Mouse (Mus musculus): ENCODE measurements around the gene Cdk6. TPM values are rescaled to one million over a fixed set of nuclear protein-coding genes. Genes with fewer than 3 reads are reported as not detected.
"Not testable (repeated sequence)": the region's sequence is repeated elsewhere in the genome, so short reads cannot be mapped to it uniquely, and the experiment has no call there.

Gene Cdk6
- total RNA-seq, 2 experiments from 2014 or later, result 15.6 to 16.4 TPM

DNA sequence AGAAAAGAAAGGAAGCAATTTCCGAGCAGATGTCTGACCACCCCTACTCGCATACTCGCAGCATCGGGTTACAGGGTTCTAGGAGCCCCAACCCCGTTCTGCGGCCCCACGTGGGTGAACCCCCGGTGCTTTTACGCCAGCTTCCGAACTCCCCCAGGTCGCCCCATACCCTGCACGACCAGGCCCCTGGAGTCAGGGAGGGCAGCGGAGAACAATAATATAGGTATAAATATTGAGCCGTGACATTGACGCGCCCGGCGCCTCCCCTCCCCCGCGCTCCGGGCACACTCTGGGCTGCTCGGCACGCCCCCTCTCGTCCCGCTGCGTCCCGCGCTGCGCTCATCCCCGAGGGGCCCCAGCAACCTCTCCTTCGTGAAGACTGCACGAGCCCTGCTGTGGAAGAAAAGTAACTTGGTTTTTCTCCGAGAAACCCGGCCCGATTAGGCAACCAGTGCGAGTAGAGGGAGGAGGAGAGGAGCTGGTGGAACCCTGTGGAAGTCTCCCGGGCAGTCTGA lies 2.3 kb downstream of the Cdk6 start:
- intact Hi-C loops (cut with DNase I), result loop anchor here (2.0 to 5.0 kb wide), 2 partner anchors 167 to 191 kb away; no protein-coding TSS in a partner anchor
- peak; percentile 41 for DNase-seq

DNA sequence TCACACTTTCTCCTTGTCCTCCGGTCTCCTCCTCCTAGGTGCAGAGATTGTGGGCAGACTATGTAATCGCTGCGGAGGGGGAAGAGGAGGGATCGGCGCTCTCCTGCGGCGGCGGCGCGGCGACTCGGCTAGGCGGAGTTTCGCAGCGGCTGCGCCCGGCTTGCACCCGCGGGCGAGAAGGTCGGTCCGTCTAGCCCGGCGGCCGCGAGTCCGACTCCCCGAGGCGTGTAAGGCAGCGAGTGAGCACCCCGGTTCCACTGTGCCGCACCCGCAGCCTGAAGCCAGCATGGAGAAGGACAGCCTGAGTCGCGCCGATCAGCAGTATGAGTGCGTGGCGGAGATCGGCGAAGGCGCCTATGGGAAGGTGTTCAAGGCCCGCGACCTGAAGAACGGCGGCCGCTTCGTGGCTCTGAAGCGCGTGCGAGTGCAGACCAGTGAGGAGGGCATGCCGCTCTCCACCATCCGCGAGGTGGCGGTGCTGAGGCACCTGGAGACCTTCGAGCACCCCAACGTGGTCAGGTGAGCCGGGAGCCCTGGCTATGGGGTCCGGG lies 2.9 kb downstream of the Cdk6 start:
- DNase-seq, result peak; percentile 89
- intact Hi-C loops (cut with DNase I), result loop anchor here (5.0 kb wide), 1 partner anchor 192 kb away; no protein-coding TSS in a partner anchor

DNA sequence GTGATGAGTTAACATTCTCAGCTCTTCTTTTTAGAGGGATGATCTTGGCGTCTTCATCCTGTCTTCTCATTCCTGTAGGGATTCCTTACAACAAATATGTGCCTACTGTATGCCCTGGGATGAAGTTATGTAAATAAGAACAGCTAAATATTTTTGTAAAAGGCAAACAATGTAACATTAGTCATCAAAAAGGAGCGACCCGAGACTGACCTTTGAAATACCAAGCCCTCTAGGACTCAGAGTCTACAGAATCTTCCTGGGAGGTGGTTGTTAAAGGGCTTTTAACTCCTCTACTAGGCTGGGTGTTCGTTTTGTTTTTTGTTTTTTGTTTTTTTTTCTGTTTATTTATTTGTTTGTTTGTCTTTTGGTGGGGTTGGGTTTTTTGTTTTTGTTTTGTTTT lies 4.3 kb downstream of the Cdk6 start:
- DNase-seq; intact Hi-C loops (cut with DNase I): not testable (repeated sequence)

DNA sequence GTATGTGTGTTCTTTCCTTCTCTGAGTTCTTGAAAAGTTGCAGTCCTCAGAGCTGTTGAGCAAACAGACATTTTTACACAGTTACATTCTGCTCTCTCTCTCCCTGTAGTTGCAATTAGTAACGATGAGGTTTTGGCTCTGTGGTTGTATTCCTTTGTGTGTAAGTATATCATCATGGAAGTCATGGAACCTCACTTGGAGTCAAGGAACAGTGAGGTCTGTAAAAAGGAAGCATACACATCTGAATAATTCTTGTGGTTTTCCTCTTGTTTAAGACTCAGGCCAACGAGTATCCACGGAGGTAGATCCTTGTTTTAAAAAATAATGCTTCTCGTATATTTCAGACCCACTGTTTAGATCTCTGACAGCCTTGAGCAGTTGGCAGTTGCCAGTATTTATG lies 8.1 kb downstream of the Cdk6 start:
- DNase-seq; intact Hi-C loops (cut with DNase I): not testable (repeated sequence)

DNA sequence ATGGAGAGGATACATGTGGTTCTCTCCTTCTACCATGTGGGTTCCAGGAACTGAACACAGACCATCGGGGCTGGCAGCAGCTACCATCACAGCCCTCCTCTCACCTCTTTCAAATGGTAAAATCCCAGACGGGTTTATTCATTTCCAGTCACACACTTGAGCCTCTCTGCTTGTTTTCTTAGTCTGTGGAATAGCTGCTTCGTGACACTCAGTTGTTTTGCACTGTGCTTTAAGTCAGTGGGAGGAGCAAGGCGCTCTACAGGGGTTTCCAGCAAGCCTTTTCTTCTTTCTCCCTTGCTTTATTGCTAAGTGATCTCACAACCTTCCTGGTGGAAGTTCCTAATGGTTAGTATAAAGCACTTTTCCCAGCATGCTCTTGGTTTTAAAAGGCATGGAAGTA lies 10.6 kb downstream of the Cdk6 start:
- intact Hi-C loops (cut with DNase I); DNase-seq: not testable (repeated sequence)

DNA sequence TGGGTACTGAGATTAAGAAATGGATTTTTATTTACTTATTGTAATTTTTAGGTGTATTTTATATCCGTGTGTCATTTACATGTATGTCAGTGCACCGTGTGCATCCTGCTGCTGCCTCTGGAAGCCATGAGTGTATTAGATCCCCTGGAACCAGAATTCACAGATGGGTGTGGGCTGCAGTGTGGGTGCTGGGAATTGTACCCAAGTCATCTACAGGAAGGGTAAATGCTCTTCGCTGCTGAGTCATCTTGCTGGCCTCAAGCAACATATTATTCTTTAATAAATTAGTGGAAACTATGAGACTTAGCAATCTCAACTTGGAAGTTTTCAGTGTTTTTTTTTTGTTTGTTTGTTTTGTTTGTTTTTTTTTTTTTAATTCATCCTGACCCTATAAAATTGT lies 11.0 kb downstream of the Cdk6 start:
- DNase-seq, result no peak
- intact Hi-C loops (cut with DNase I), result no loop called here

DNA sequence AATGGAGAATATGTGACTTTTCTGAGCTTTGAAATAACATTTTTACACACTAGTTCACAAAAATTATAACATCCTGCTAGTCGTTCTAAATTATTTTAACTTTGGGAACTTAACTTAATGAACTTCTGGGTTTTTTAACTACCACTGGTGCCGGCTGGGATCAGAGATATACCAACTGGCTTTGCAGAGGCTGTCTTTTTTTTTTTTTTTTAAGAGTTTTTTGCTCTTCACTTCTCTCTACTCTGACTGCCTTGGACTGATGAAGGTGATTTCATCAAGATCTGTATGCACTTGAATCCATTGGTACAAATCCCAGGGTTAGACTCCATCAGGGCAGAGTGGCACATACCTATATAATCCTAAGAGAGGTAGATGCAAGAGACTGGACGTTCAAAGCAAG lies 11.5 kb downstream of the Cdk6 start:
- DNase-seq, result no peak
- intact Hi-C loops (cut with DNase I), result no loop called here

DNA sequence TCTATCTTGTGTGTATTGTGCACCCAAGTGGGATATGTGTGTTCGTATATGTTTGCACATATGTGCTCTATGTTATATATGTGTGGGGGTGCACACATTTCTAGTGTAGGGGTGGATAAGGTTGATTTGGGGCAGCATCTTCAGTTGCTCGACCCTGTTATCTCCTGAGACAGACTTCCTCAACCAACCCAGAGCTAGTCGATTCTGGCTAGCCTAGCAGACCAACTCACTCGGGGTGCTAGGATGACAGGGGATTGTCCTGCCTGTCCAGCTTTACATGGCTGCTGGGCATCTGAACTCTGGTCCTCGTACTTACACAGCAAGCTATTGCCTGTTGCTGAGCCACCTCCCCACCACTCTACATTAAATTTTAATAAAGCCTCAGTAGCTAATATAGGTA lies 13.0 kb downstream of the Cdk6 start:
- intact Hi-C loops (cut with DNase I), result no loop called here
- no peak for DNase-seq

DNA sequence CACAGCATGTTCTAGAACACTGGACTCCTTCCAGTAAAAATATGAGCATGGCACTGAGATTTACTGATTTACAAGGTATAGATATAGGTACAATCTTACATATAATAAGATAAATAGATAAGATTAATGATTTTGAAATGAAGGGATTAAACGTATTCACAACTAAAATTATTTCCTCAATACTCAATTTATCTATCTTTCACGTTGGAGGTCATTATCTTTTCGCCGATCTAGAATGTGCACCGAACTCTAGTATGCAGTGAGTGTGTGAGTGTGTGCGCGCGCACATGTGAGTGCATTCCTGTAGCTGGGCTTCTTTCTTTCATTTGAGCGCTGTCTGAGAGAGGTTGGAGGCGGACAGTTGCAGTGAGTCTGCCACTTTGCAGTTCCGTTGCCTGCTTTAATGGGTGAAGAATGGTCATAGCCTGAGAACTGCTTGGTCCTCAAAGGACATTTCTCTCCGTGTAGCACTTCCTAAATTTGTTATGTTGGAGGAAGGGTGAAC lies 13.8 kb downstream of the Cdk6 start:
- intact Hi-C loops (cut with DNase I), result no loop called here

DNA sequence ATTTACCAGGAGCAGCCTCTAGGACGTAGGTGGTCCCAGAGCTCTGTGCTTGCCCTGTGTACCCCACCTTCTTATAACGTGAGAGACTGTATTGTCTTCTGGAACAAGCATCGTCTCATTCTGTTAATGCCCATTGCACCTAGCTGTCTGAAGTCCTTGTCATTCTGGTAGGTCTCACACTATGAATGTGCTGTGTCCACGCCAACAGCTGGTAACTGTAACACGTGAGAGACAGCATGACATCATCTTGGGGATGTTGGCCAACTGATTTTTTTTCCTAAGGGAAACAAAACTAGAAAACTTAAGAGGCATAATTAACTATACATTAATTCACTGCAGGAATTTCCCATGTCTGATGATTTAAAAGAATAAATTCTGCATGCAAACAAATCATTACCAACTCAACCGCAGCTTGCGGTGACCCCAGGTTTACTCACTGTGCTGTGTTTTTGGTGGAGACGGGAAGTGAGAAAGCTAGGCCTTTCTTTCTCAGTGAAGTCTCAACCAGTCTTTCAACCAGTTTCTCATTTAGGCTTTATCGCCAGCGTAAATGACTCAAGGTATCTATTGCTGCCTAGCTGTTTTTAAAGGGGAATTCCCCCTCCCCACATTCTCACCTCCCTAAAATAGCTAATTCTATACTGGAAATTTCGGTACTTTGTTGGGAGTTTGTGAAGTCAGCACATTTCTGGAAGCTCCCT lies 14.4 kb downstream of the Cdk6 start:
- DNase-seq, result no peak
- intact Hi-C loops (cut with DNase I), result no loop called here

More for the DNA sequence above, 13.8 kb downstream of the Cdk6 start:
- DNase-seq, result no peak

DNA sequence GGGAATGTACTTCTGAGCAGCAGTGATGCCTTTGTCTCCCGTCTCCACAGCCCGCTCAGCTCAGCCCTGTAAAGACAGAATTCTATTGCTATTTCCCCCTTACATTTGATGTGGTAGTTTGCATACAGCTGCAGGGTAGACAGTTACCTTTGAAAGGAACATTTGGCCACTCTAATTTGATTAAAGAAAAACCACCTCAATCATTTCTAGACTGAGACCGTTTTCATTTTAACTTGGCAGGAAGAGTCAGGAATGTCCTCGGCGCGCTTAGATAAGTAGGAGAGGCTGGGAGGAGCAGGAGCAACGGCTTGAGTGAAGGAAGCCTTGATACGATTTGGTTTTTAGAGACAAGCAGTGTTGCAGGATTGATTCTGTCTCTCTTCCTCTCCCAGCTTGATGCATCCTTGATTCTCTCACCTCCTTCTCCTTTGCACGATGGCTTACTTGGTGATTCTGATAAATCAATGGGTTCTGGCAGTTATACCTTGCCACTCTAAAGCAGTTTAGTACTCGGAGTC lies 15.0 kb downstream of the Cdk6 start:
- DNase-seq, result no peak
- intact Hi-C loops (cut with DNase I), result no loop called here

DNA sequence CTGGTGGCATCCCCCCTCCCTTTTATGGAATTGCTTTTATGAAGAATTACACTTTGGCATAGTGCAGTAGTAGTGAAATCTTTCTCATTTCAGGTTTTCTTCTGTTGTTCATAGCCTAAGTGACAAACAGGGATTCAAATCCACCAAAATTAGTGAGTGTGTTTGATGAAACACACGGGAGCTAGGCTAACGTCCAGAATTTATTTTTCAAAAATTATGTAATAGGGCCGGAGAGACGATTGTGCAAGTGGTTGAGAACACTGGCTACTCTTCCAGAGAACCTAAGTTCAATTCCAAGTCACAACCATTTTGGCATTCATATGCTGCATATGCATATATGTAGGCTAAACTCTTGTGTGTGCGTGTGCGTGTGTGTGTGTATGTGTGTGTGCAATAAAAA lies 16.2 kb downstream of the Cdk6 start:
- DNase-seq, result no peak
- intact Hi-C loops (cut with DNase I), result no loop called here

DNA sequence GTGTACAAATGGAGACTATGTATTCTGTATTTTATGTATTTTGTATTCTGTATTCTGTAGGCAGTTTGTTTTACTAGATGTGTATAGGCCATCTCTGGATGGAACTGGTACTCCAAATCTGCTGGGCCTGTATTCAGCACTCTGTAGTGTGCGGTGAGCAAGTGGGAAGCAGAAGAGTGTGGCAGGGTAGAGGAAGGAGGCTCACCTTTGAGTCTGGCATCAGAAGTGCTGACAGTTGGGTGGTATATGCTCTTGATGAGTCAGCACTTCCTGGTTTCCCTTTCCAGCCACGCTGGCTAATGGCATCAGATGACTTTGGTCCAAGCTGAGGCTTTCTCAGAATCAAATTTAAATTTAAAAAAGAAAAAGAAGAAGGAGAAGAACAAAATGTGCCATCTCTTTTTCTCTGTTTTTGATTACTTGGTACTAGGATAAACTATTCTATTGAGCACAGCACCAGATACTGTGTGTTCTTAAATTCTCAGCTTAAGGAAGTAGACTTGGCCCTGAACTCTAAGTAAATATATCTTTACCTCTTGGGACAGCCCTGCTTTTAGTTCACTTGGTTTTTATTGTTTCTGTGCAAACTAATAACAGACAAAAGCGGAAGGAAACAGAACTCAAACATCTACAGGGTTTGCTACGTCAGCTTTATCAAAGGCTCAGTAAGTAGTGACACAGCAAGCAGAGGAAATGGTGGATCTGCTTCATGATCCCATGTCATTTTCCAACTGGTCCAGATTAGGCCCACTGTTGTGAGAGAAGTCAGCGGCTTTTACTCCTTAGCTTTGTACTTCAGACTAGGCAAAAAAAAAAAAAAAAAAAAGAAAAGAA lies 17.6 kb downstream of the Cdk6 start:
- intact Hi-C loops (cut with DNase I), result no loop called here
- no peak for DNase-seq

DNA sequence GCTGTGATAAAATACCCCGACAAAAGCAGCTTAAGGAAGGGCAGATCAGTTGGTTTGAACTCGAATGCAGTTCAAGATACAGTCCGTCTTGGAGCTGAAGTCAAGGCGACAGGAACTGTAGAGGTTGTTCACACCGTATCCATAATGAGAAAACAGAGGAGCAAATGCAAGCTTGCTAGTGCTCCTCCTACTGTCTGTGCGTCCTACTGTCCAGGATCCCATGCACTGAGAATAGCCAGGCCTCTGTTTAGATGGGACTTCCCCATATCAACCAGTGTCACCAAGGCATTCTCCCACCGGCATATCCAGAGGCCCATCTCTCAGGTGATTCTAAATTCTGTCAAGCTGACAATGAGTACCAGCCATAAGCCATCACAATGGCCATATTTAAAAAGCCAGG lies 18.6 kb downstream of the Cdk6 start:
- intact Hi-C loops (cut with DNase I), result no loop called here
- DNase-seq, result no peak

DNA sequence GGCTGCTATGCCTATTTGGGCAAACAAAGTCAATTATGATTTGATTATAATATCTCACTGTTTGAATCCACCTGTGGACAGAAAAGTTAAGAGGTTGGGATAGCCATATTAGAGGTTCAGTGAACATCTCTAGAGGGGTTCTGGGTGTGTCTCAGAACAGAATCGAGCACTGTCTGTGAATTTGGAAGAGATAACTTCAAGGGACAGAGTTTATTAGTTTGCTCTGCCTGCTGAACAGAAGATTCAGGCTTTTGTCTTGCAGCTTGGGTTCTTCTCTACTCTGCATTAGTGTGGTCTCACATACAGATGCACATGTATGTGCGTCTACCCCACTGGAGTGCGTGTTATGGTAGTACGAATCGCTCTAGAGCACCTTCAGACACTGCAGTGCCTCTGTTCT lies 20.0 kb downstream of the Cdk6 start:
- intact Hi-C loops (cut with DNase I), result no loop called here
- DNase-seq, result no peak

DNA sequence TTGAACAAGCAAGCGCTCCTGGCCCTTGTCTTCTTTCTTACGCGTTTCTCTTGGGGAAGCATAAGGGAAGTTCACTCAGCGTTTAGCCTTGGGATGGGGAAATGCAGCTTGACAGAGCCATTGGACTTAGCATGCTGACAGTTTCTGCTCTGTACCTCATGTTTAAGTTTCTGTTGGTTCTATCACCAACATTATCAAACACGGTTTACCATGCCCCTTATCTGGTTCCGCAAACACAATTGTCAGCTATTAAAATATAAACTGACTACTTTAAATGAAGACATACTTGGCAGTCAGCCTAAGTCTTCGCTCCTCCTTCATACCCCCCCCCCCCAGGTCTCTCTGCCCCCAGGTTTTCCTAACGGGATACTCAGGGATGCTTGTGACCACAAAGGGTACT lies 20.8 kb downstream of the Cdk6 start:
- intact Hi-C loops (cut with DNase I), result no loop called here
- no peak for DNase-seq

DNA sequence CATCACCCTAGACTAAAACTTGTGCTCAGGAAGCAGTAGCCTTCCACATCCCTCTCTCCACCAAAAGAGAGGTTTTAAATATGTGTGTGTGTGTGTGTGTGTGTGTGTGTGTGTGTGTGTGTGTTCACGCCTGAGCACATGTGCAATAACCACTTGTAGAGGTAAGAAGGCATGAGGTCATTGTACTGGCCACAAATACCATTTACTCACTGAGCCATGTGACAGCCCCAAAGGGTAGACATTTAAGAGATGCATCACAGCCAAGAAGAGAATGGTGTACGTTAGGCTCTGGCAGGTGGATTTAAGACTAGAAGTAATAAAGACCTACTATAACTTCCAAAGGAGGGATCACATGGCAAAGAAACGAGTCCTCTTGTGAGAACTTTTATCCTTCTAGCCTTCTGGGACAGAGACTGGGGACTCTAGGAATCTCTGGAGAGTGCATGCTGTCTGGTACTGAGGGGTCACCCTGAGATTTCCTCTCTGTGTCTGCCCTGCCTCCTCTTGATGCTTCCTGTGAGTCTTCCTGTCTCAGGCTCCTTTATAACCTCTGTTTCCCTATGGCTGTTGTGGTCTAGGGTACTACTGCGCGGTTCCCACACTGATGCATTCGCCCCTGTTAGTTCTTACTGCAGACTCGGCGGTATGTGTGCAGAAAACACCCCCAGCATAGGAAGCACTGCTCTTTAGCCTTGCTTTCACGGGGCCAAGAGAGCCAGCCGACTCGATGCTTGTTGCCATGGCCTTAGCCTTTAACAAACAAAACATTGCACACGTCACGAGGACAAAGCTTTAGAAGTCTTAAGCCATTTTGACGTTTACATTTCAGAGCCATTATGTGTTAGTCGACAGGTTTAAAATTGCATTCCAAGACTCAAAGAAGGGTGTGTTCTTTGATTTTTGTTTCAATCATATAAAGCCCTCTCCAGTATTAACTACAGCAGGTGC lies 22.0 kb downstream of the Cdk6 start:
- DNase-seq, result no peak
- intact Hi-C loops (cut with DNase I), result no loop called here

DNA sequence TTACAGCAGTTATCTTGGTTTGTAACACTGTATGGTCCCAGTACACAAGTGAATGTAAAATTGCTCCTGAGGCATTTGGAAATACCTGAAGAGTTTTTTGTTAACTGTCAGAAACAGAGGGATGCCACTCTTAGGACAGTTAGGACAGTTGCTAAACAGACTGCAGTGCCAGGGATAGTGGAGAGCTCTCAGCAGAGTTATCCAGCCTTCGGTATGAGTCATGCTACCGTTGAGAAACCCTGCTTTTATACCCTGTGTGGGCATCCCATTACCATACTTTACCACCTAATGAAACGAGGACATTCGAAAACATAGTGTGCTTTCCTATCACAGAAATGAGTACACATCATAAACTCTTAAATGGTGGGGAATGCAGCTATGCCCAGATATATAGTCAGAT lies 25.8 kb downstream of the Cdk6 start:
- intact Hi-C loops (cut with DNase I), result no loop called here
- DNase-seq, result no peak

DNA sequence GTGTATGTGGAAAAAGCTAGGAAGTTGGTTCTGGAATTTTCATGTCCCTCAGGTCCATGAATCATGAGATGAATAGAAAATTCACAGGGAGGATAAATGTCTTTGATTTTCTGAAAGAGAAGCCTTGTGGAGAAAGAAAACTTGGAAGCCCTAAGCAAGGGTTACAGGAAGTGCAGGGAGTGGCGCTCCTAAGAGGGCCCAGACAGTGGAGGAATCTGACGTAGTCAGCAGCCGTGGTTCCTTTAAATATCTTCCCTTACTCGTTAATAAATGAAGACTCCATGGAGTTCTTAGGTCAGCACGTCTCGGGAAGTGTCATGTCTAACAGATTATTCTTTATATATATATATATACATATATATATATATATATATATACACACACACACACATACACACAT lies 28.0 kb downstream of the Cdk6 start:
- intact Hi-C loops (cut with DNase I), result no loop called here

DNA sequence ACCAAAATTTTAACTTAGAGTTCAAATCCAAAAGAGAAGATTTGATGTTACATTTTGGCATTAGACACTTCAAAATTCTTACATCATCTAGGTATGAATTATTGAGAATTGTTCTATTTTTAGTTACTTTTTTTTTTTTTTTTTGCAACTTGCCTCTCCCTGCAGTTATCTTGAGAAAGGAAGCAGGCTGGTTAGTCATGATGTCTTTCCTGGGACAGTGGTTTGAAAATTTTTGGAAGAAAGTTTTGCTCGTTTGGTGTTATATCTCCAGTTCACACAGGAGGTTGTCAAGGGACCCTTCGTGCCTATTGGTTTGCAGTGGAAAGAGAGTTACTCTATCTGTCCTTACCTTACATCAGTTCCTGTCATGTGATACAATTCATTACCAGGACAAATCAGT lies 29.9 kb downstream of the Cdk6 start:
- no peak for DNase-seq
- intact Hi-C loops (cut with DNase I), result no loop called here

More for the DNA sequence above, 28.0 kb downstream of the Cdk6 start:
- DNase-seq, result no peak
